Mouse (Mus musculus) spleen, adult 2 months (tissue): ENCODE data around the gene Scn1a. TPM values are rescaled to one million over a fixed set of nuclear protein-coding genes. Genes with fewer than 3 reads are reported as not detected.

Source experiments
- DNase-seq, 2 experiments: peaks; one replicate each; pipeline versions ENCODE4 v3.0.0 to v3.0.0-alpha.2; 2012 to 2021; ENCODE audit warnings: low spot score in 2 of 2, low read depth in 1 of 2
- H3K27ac ChIP-seq: fragments of 200-500 bp; 2 replicates; pipeline ENCODE4 v1.5.1; 2012; ENCODE audit warnings: low read length, inconsistent platforms; ENCODE audit not compliant: insufficient read depth
- H3K27me3 ChIP-seq: fragments of 200-500 bp; 2 replicates; pipeline ENCODE4 v1.6.1; 2012; ENCODE audit warnings: mild to moderate bottlenecking, moderate library complexity, low read length, inconsistent platforms; ENCODE audit not compliant: control insufficient read depth, insufficient read depth
- H3K36me3 ChIP-seq: fragments of 200-500 bp; 2 replicates; pipeline ENCODE4 v1.6.1; 2012; ENCODE audit warnings: mild to moderate bottlenecking, low read length, inconsistent platforms; ENCODE audit not compliant: control insufficient read depth, insufficient read depth
- H3K4me1 ChIP-seq: fragments of 200-500 bp; 2 replicates; pipeline ENCODE4 v1.6.1; 2011; ENCODE audit warnings: inconsistent platforms; ENCODE audit not compliant: control insufficient read depth, insufficient read depth, insufficient read length
- H3K4me3 ChIP-seq: fragments of 200-500 bp; 2 replicates; pipeline ENCODE4 v1.5.1; 2011; ENCODE audit warnings: mild to moderate bottlenecking, inconsistent platforms; ENCODE audit not compliant: insufficient read depth, insufficient read length; ENCODE audit errors: extremely low read depth
- CTCF ChIP-seq: fragments of 200-500 bp; IDR thresholded peaks from 2 replicates; pipeline ENCODE4 v1.5.1; 2011; ENCODE audit warnings: mild to moderate bottlenecking, inconsistent platforms; ENCODE audit not compliant: insufficient read depth, insufficient read length, insufficient replicate concordance; ENCODE audit errors: extremely low read depth
- POLR2A ChIP-seq: fragments of 200-500 bp; IDR thresholded peaks from 2 replicates; pipeline ENCODE4 v1.6.1; 2011; ENCODE audit warnings: low read depth, low read length, inconsistent platforms
- WGBS: fragments of 180-500 bp; shearing (Covaris S2); methylation state at CpG from one replicate; pipeline ENCODE4 v1.1.7; 2018; 5-methylcytosine and 5-hydroxymethylcytosine counted together
- polyA plus RNA-seq: library from polyadenylated mRNA; depleted of rRNA; stranded (reverse); fragments of >200 nt; gene quantifications from 2 replicates; pipeline ENCODE4 v1.2.3, GENCODE M21; 2012

The Scn1a gene
- polyA plus RNA-seq, 1 experiment: not detected

GRCm38 (mm10) chr2:66367957-66368356 is 72.7 kb downstream of the Scn1a start:
- 90% methylated on average over 2 of the region's 2 CpGs for WGBS
- no peak overlapping the region for H3K27ac ChIP-seq
- no peaks in the 10 kb centered on the region for H3K36me3 ChIP-seq
- TF ChIP-seq CTCF (no peak), POLR2A (no peak)
- no peak overlapping the region for H3K4me3 ChIP-seq
- no peaks in the 10 kb centered on the region for H3K4me1 ChIP-seq
- no peaks in the 10 kb centered on the region for H3K27me3 ChIP-seq
- no peak for DNase-seq

- no peak for DNase-seq
- no peak for TF ChIP-seq CTCF
- TF ChIP-seq POLR2A: no peak
- no peaks in the 10 kb centered on the region for H3K4me1 ChIP-seq
Observed at GRCm38 (mm10) chr2:66350590-66350989, 90.0 kb downstream of the Scn1a start.

GRCm38 (mm10) chr2:66346622-66347021 is 94.0 kb downstream of the Scn1a start:
- no peaks in the 10 kb centered on the region for H3K27me3 ChIP-seq
- no peaks in the 10 kb centered on the region for H3K4me1 ChIP-seq
- 84% methylated on average over 1 of the region's 1 CpGs for WGBS
- no peaks in the 10 kb centered on the region for H3K36me3 ChIP-seq
- TF ChIP-seq CTCF (no peak), POLR2A (no peak)
- H3K4me3 ChIP-seq: no peak overlapping the region
- no peak overlapping the region for H3K27ac ChIP-seq
- DNase-seq: no peak

More at GRCm38 (mm10) chr2:66350590-66350989, 90.0 kb downstream of the Scn1a start:
- Histone ChIP-seq H3K27ac (no peak overlapping the region), H3K27me3 (no peaks in the 10 kb centered on the region), H3K4me3 (no peak overlapping the region), H3K36me3 (no peaks in the 10 kb centered on the region)
- 94% methylated on average over 2 of the region's 2 CpGs for WGBS

GRCm38 (mm10) chr2:66346181-66346580 is 94.5 kb downstream of the Scn1a start:
- TF ChIP-seq POLR2A (no peak), CTCF (no peak)
- H3K36me3 ChIP-seq: no peaks in the 10 kb centered on the region
- no peak for DNase-seq
- no peaks in the 10 kb centered on the region for H3K27me3 ChIP-seq
- WGBS: 76% methylated on average over 3 of the region's 3 CpGs
- no peak overlapping the region for H3K27ac ChIP-seq
- H3K4me3 ChIP-seq: no peak overlapping the region
- H3K4me1 ChIP-seq: no peaks in the 10 kb centered on the region

GRCm38 (mm10) chr2:66337406-66337805 is 103.2 kb downstream of the Scn1a start:
- H3K27ac ChIP-seq: no peak overlapping the region
- DNase-seq: no peak
- no peak for TF ChIP-seq CTCF
- no peak for TF ChIP-seq POLR2A
- H3K4me3 ChIP-seq: no peak overlapping the region
- H3K4me1 ChIP-seq: no peaks in the 10 kb centered on the region
- no peaks in the 10 kb centered on the region for H3K27me3 ChIP-seq
- no peaks in the 10 kb centered on the region for H3K36me3 ChIP-seq
- 86% methylated on average over 5 of the region's 5 CpGs for WGBS

- H3K27ac ChIP-seq: no peak overlapping the region
- WGBS: 63% methylated on average over 6 of the region's 6 CpGs
- no peak for DNase-seq
- no peaks in the 10 kb centered on the region for H3K4me1 ChIP-seq
- no peak overlapping the region for H3K4me3 ChIP-seq
- TF ChIP-seq CTCF (no peak), POLR2A (no peak)
- no peaks in the 10 kb centered on the region for H3K27me3 ChIP-seq
- H3K36me3 ChIP-seq: no peaks in the 10 kb centered on the region
Observed at GRCm38 (mm10) chr2:66336396-66336795, 104.2 kb downstream of the Scn1a start.

- 84% methylated on average over 3 of the region's 3 CpGs for WGBS
- no peak for DNase-seq
- H3K27ac ChIP-seq: no peak overlapping the region
- no peaks in the 10 kb centered on the region for H3K36me3 ChIP-seq
- no peak for TF ChIP-seq POLR2A
- no peak for TF ChIP-seq CTCF
- no peak overlapping the region for H3K4me3 ChIP-seq
- no peaks in the 10 kb centered on the region for H3K4me1 ChIP-seq
- H3K27me3 ChIP-seq: no peaks in the 10 kb centered on the region
Observed at GRCm38 (mm10) chr2:66272551-66272950, 168.1 kb downstream of the Scn1a start.
